Mouse (Mus musculus) G1E (cell line): ENCODE measurements around the gene Cyb5b.

Source experiments
- CTCF ChIP-seq: IDR thresholded peaks from 2 replicates; pipeline ENCODE4 v1.5.1; 2012; ENCODE audit warnings: low read depth, low read length, inconsistent platforms, mixed read lengths
- GATA1 ChIP-seq: IDR thresholded peaks from 2 replicates; pipeline ENCODE4 v1.6.1; 2012; ENCODE audit warnings: borderline replicate concordance, low read length, inconsistent platforms, mixed read lengths
- POLR2AphosphoS5 ChIP-seq: IDR thresholded peaks from 2 replicates; pipeline ENCODE4 v1.6.1; 2012; ENCODE audit warnings: low read depth, low read length, inconsistent platforms; ENCODE audit not compliant: insufficient replicate concordance
- TAL1 ChIP-seq: conservative IDR thresholded peaks from 2 replicates; pipeline ENCODE4 v1.6.1; 2012; ENCODE audit warnings: low read depth, low read length, inconsistent platforms, mixed read lengths

GRCm38 (mm10) chr8:107181122-107181521, 30.7 kb downstream of the Cyb5b start:
- TF ChIP-seq TAL1 (no peak), POLR2AphosphoS5 (no peak), CTCF (no peak), GATA1 (no peak)
